Mouse (Mus musculus) embryonic facial prominence, embryonic 13.5 days (tissue): ENCODE measurements at regions not wholly inside any gene's neighbourhood (a gene's known extent, or its start where the extent isn't known, plus 50 kb on each side); places are given as distances from the start of the nearest gene placed in this dataset.
A peak's percentile ranks its signal among the peaks of the same experiment; 100 is the strongest.

Experiments used
- ATAC-seq: fragments of 200-750 bp; cut with Nextera tagmentation; 2 replicates; pipeline ENCODE4 v1.8.0; 2017; ENCODE audit warnings: low read depth; ENCODE audit not compliant: insufficient number of reproducible peaks, insufficient read depth, low FRiP score, low TSS enrichment
- H3K27ac ChIP-seq: fragments of 300-500 bp; sonication (generic); 2 replicates; pipeline ENCODE4 v1.5.1; 2015; ENCODE audit warnings: moderate library complexity, mild to moderate bottlenecking, inconsistent platforms
- H3K27me3 ChIP-seq: fragments of 300-500 bp; sonication (generic); 2 replicates; pipeline ENCODE4 v1.6.1; 2015; ENCODE audit warnings: mild to moderate bottlenecking, inconsistent platforms
- H3K36me3 ChIP-seq: fragments of 300-500 bp; sonication (generic); 2 replicates; pipeline ENCODE4 v1.6.1; 2015; ENCODE audit warnings: mild to moderate bottlenecking, inconsistent platforms
- H3K4me1 ChIP-seq: fragments of 300-500 bp; sonication (generic); 2 replicates; pipeline ENCODE4 v1.6.1; 2015; ENCODE audit warnings: inconsistent platforms
- H3K4me2 ChIP-seq: fragments of 300-500 bp; sonication (generic); 2 replicates; pipeline ENCODE4 v1.6.1; 2015; ENCODE audit warnings: moderate library complexity, mild to moderate bottlenecking, inconsistent platforms
- H3K4me3 ChIP-seq: fragments of 300-500 bp; sonication (generic); 2 replicates; pipeline ENCODE4 v1.5.1; 2015; ENCODE audit warnings: mild to moderate bottlenecking, inconsistent platforms
- H3K9ac ChIP-seq: fragments of 300-500 bp; sonication (generic); 2 replicates; pipeline ENCODE4 v1.6.1; 2015; ENCODE audit warnings: mild to moderate bottlenecking, inconsistent platforms
- H3K9me3 ChIP-seq: fragments of 300-500 bp; sonication (generic); 2 replicates; pipeline ENCODE4 v1.6.1; 2016; ENCODE audit warnings: inconsistent platforms
- WGBS: fragments of 180-500 bp; shearing (Covaris S2); methylation state at CpG from one replicate; pipeline ENCODE4 v1.1.7; 2015; ENCODE audit warnings: mixed read lengths; 5-methylcytosine and 5-hydroxymethylcytosine counted together

DNA sequence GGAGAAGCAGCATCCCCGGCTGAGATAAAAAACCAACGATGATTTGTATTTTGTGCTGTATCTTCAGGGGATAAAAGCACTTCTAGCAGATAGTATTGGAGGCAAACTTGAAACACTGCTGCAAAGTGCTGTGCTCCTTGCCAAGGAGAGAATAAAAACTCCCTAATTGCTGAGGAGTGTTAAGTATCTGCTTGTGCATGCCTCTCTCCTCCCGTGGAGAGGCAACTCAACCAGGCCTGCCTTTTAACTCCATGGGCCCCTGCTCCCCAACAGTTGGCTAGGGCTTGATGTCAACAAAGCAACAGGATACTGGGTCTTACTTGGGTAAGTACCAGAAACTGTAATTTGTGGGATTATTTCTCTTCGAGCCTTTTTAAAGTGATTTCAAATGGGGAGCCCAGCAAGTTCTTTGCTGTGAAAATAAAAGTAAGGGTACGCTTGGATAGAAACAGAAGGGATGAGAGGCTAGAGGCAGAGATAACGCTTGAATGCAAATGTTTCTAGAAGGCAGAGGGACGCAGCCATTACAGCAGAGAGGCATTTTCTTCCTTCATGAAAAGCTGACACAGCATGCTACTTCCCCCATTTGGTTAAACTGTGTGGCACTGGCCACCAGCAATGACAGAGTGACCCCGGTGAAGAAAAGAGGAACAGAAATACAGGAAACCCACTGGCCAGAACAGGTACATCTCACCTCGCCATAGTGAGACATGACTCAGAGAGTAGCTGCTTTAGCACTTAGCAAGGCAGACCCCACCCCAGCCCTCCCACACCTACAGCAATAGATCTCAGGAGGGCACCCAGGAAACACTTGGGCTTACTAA lies 369.0 kb upstream of the Spred2 start:
- Histone ChIP-seq H3K4me2 (no peak overlapping the region), H3K36me3 (no peaks in the 10 kb centered on the region), H3K27ac (no peak overlapping the region), H3K27me3 (no peaks in the 10 kb centered on the region), H3K9ac (no peak overlapping the region), H3K4me3 (no peak overlapping the region), H3K9me3 (no peaks in the 10 kb centered on the region), H3K4me1 (0 out of 2 replicates have a peak, but pooled peaks cover 5% of the 10 kb centered on the region)
- WGBS, result 63% methylated on average over 9 of the region's 9 CpGs
- no peak for ATAC-seq

DNA sequence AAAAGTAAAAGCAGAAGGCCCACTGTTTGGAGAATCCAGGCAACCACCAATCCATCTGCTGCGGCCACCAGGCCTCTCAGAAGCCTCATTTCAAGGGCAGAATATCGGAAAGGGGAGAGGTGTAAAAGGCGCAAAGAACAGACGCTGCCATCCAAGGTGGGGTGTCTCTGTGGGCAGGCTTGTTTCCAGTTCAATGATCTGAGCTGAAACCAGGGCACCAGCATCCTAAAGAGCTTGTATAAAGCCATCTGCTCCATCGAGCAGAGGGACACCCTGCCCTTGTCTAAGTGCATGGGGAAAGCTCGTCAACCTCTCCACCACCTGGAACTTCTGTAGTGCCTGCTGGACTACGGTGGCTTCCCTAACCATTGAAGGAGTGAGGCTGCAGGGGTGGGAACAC lies 363.7 kb upstream of the Spred2 start:
- WGBS, result 90% methylated on average over 7 of the region's 7 CpGs

DNA sequence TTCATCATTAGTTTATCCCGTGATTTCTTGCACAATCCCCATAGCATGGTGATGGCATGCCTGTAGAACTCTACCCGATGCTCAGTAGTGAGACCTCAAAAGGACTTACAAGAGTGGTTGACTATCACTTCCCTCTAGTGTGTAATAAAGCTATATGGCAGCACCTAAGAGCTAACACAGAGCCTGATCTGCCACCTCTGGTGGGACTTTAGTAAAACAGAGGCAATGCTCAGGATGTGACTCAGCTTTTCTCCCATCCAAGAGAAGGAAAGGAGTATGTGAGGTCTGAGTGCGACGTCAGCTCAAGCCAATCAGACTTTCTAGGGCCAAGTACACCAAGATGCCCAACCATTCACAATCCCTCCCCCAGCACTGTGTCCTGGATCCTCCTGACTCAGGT lies 361.5 kb upstream of the Spred2 start:
- no peak for ATAC-seq
- no peaks in the 10 kb centered on the region for H3K36me3 ChIP-seq
- no peak overlapping the region for H3K4me2 ChIP-seq
- H3K27ac ChIP-seq, result no peak overlapping the region
- H3K9ac ChIP-seq, result no peak overlapping the region
- no peak overlapping the region for H3K4me3 ChIP-seq
- 89% methylated on average over 4 of the region's 4 CpGs for WGBS
- 0 out of 2 replicates have a peak, but pooled peaks cover 4% of the 10 kb centered on the region for H3K4me1 ChIP-seq
- no peaks in the 10 kb centered on the region for H3K9me3 ChIP-seq
- no peaks in the 10 kb centered on the region for H3K27me3 ChIP-seq

More for the DNA sequence above, 363.7 kb upstream of the Spred2 start:
- Histone ChIP-seq H3K27ac (no peak overlapping the region), H3K27me3 (no peaks in the 10 kb centered on the region), H3K4me1 (0 out of 2 replicates have a peak, but pooled peaks cover 4% of the 10 kb centered on the region), H3K36me3 (no peaks in the 10 kb centered on the region), H3K4me2 (no peak overlapping the region), H3K9ac (no peak overlapping the region), H3K9me3 (no peaks in the 10 kb centered on the region), H3K4me3 (no peak overlapping the region)
- no peak for ATAC-seq

DNA sequence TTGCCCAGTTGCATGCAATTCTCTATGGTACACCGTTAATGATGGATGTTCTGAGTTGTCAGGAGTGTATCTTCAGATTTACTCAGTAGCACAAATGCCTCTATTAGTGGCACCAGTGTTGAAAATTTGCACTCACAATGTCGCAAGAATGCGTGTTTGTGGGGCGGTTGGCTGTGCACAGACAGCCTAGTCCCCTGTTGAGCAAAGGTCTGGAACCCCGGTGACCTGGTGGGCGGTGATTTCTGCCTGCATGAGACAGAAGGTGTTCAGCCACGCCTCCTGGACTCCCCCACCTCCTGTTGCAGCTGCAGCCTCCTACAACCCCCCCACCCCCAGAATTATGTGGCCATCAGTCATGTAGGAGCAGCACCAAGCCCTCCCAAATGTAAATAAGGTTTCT lies 338.9 kb upstream of the Spred2 start:
- Histone ChIP-seq H3K9ac (no peak overlapping the region), H3K36me3 (no peaks in the 10 kb centered on the region), H3K27me3 (no peaks in the 10 kb centered on the region), H3K27ac (no peak overlapping the region), H3K4me1 (no peaks in the 10 kb centered on the region), H3K4me2 (no peak overlapping the region), H3K9me3 (no peaks in the 10 kb centered on the region), H3K4me3 (no peak overlapping the region)
- 78% methylated on average over 7 of the region's 7 CpGs for WGBS
- ATAC-seq, result no peak

DNA sequence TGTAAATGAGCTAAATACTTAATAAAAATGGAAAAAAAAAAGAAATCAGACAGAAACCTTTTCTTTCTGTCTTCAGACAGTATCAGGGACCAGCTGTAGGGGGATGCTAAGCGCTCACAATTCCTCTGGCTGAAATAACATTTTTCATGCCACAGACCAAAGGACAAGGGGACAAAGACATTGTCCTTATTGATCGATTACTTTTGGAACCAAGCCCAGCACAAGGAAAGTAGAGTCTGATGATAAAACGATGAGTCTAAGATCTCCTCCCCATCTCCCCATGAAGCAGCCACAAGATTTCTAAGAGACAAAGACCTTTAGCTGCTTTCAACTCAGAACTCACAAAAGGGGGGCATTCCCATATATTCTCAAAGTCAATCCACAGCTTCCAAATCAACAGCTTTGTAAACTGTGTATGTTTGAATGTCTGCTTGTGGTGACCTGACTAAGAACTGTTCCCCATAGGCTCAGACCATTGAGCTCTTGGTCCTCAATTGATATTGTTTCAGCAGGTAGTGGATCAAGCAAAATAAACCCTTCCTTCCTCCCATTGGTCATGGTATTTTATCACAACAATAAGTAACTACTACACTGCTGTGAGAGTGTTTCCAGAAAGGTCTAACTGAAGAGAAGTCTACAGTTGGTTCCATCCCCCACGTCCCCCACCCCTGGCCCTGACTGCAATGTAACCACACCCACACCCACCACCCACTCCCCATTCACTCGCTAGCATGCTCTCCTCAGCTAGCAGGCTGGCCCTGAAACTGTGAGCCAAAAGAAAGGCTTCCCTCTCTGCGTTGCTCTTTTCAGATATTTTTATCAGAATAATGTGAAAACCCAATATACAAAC lies 331.4 kb upstream of the Spred2 start:
- Histone ChIP-seq H3K36me3 (no peaks in the 10 kb centered on the region), H3K4me1 (no peaks in the 10 kb centered on the region), H3K9ac (no peak overlapping the region), H3K9me3 (no peaks in the 10 kb centered on the region), H3K27me3 (no peaks in the 10 kb centered on the region), H3K27ac (no peak overlapping the region), H3K4me2 (no peak overlapping the region), H3K4me3 (no peak overlapping the region)
- WGBS, result 86% methylated on average over 6 of the region's 6 CpGs
- no peak for ATAC-seq

DNA sequence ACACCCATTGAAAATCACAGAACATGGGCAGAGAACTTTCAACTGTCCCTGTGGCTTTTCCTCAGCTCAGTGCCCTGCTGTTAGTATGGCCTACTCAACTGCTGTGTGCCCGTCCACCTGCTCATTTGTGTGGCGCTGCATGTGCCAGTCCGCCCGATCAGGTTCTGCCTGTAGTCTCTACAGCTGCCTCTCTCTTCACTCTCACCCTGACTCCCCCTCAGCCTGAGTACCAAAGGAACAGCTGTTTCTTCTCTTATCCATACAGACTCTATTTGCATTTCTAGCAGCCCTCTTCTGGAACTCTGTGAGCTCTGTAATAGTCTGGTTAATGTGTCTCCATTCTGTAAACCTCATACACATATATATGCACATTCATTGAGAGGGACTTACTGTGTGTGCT lies 329.1 kb upstream of the Spred2 start:
- H3K4me1 ChIP-seq, result no peaks in the 10 kb centered on the region
- H3K27ac ChIP-seq, result no peak overlapping the region
- ATAC-seq, result no peak
- H3K27me3 ChIP-seq, result no peaks in the 10 kb centered on the region
- no peaks in the 10 kb centered on the region for H3K36me3 ChIP-seq
- H3K4me3 ChIP-seq, result no peak overlapping the region
- 83% methylated on average over 4 of the region's 4 CpGs for WGBS
- H3K9ac ChIP-seq, result no peak overlapping the region
- H3K4me2 ChIP-seq, result no peak overlapping the region
- H3K9me3 ChIP-seq, result 0 out of 2 replicates have a peak, but pooled peaks cover 3% of the 10 kb centered on the region

DNA sequence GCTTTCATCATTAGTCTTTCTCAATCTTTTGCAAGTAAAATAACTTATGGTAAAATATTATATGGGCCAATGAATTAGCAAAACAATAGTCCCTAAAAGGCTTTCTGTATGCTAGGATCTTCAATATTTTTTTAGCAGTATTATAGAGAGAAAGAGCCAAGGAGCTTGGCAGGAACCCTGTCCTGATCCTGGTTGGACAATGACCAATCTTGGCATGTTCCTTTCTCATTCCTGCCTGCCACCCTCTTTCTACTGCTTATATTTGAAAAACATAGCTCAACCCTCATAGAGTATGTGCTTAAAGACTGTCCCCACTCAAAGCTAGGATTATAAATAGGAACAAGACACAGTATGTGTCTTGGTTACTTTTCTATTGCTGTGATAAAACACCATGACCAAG lies 327.8 kb upstream of the Spred2 start:
- 0 out of 2 replicates have a peak, but pooled peaks cover 3% of the 10 kb centered on the region for H3K9me3 ChIP-seq
- H3K27me3 ChIP-seq, result no peaks in the 10 kb centered on the region
- H3K4me2 ChIP-seq, result no peak overlapping the region
- H3K4me1 ChIP-seq, result peaks cover 2% of the 10 kb centered on the region
- no peaks in the 10 kb centered on the region for H3K36me3 ChIP-seq
- no peak for ATAC-seq
- H3K9ac ChIP-seq, result no peak overlapping the region
- no peak overlapping the region for H3K4me3 ChIP-seq
- no peak overlapping the region for H3K27ac ChIP-seq

DNA sequence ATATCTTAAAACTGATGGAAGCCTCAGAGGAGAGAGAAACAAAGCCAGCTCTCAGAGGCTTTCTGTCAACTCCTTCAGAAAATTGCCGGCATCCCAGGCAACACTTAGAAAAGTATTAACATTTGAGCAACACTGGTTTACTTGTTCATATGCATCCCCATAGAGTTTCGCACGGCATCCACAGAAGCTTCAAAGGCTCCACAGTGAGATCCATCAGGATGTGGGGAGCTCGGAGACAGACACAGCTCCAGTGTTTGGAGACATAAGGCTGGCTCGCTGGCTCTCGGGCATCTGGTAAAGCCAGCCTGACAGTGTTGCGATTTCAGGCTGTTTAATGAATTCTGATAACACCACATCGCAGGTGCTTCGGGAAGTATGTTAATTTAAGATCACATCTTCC lies 324.7 kb upstream of the Spred2 start:
- 0 out of 2 replicates have a peak, but pooled peaks cover 3% of the 10 kb centered on the region for H3K9me3 ChIP-seq
- no peak overlapping the region for H3K4me2 ChIP-seq
- no peak overlapping the region for H3K4me3 ChIP-seq
- ATAC-seq, result no peak
- no peaks in the 10 kb centered on the region for H3K36me3 ChIP-seq
- peaks cover 14% of the 10 kb centered on the region for H3K4me1 ChIP-seq
- 84% methylated on average over 9 of the region's 9 CpGs for WGBS
- no peaks in the 10 kb centered on the region for H3K27me3 ChIP-seq
- H3K27ac ChIP-seq, result no peak overlapping the region
- no peak overlapping the region for H3K9ac ChIP-seq

DNA sequence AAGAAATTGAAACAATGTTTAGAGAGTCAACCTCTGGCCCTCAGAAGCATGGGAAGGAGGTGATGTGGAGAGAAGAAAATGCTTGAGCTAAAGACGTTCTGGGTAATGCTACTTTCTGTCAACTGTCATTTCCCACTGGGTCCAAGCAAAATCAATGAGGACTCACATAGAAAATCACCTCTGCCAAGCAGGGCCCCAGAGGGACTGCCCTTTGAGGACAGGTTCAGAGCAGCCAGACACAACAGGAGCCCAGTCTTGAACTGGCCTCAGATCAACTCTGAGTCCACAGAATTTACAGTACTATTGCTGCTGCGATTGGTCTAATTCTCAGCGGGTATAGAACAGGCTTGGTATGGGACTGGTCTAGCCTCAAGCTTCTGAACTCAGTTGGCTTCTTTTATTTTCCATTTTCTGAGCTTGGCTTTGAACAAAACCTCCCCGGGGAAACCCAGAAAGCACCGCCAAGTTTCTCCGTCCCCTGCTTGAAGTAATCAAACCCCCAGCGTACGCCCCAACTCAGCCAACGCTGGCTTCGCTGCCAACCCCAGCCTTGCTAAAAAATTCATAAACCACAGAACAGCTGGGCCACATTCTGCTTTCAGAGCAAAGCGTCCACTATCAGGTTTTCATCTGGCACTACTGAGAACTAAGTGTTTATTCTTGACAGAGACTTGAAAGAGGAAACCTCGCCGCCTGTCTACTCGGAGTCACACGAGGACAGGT lies 322.8 kb upstream of the Spred2 start:
- H3K4me1 ChIP-seq, result peaks cover 14% of the 10 kb centered on the region
- H3K27ac ChIP-seq, result peak overlapping the region; percentile 74
- 0 out of 2 replicates have a peak, but pooled peaks cover 3% of the 10 kb centered on the region for H3K9me3 ChIP-seq
- WGBS, result 42% methylated on average over 15 of the region's 15 CpGs
- H3K9ac ChIP-seq, result no peak overlapping the region
- peak; percentile 43; the same call in 1 of the 2 replicates for ATAC-seq
- H3K4me3 ChIP-seq, result no peak overlapping the region
- H3K4me2 ChIP-seq, result peak overlapping the region; percentile 5; the same call in 1 of the 2 replicates
- no peaks in the 10 kb centered on the region for H3K36me3 ChIP-seq
- no peaks in the 10 kb centered on the region for H3K27me3 ChIP-seq

DNA sequence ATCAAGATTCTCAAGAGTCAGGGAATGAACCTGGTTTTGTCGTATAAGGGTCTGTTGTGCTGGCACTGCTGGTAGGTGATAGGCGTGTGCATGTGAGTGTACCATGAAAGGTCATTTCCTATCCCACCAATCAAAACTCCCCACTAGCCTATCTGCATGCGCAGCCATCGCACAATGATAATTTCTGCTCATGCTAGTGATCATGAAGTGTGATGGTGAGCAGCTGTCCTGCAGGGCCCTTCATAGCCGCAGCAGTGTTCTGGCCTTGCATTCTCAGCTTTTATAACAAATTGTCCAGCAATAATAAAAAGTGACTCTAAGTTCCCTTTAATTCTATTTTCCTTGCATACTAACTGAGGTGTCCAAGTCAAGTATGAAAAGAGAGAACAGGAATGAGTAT lies 321.7 kb upstream of the Spred2 start:
- H3K4me1 ChIP-seq, result peaks cover 14% of the 10 kb centered on the region

DNA sequence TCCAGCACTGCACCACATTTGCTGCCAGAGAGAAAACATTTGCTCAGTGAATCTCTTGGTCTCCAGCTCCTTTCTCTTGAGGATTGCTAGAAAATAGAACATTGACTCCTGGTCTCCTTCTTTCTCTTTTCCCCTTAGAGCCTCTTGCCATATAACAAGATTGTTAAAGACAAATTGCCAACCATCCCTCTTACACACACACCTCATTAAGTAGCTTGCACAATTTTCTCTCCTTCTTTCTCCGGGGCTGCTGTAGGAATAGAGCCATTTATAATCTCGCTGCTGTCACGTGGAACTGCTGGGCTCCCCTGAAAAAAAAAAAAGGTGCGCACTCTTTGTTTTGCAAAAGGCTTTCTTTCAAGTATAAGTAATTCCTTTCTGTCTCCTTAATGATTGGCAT lies 318.6 kb upstream of the Spred2 start:
- Histone ChIP-seq H3K4me1 (peaks cover 14% of the 10 kb centered on the region), H3K9me3 (no peaks in the 10 kb centered on the region), H3K27me3 (no peaks in the 10 kb centered on the region), H3K27ac (no peak overlapping the region), H3K4me2 (no peak overlapping the region), H3K4me3 (no peak overlapping the region), H3K9ac (no peak overlapping the region), H3K36me3 (no peaks in the 10 kb centered on the region)
- no peak for ATAC-seq
- 81% methylated on average over 4 of the region's 4 CpGs for WGBS

More for the DNA sequence above, 321.7 kb upstream of the Spred2 start:
- H3K27ac ChIP-seq, result no peak overlapping the region
- H3K4me2 ChIP-seq, result no peak overlapping the region
- H3K36me3 ChIP-seq, result no peaks in the 10 kb centered on the region
- no peak for ATAC-seq
- H3K27me3 ChIP-seq, result no peaks in the 10 kb centered on the region
- H3K4me3 ChIP-seq, result no peak overlapping the region
- H3K9ac ChIP-seq, result no peak overlapping the region
- H3K9me3 ChIP-seq, result 0 out of 2 replicates have a peak, but pooled peaks cover 3% of the 10 kb centered on the region
- 88% methylated on average over 5 of the region's 5 CpGs for WGBS
